ENCODE assay signal across 13 mouse cellular contexts in the genomic region with DNA sequence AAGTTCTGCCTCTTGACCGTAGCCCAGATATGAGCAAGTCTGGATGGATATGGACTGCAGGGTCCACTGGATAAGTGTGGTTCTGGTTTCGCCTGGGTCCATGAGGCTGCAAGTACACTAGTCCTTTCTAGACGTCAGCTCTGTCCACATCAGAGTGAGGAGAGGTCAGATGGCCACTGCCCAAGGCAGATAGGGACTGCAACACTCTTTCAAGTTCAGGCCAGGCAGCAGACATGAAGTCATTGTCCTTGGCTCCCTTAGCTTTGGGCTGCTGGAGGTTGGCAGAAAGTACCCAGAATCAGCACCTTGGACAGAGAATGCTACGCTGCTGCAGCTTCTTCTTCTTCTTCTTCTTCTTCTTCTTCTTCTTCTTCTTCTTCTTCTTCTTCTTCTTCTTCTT. TPM values are rescaled to one million over a fixed set of nuclear protein-coding genes. Genes with fewer than 3 reads are reported as not detected.
A peak's percentile ranks its signal among the peaks of the same experiment; 100 is the strongest.
DNase-seq lines count a peak whose midpoint lies in the region; ATAC-seq and TF ChIP-seq lines count a peak whose summit lies in the region.
"Had no signal": no experiment of that assay in that cellular context is flagged by ENCODE, and none has a peak within 500 bp of the region (broad histone marks: within the 10 kb centered on the region; RNA-seq: fewer than 3 reads in every experiment).

No protein-coding gene starts in this region.

- H3K79me2 ChIP-seq in MEL (ENCODE audit: control insufficient read depth, insufficient read depth, low read length, poor library complexity): no peaks in the 10 kb centered on the region

- no peak for TF ChIP-seq CTCF in MEL (IDR thresholded peaks at IDR 0.05 in 2 of 3, conservative IDR thresholded peaks at IDR 0.05 in 1 of 3; ENCODE audit: control insufficient read depth in 1 of 3, insufficient read depth in 1 of 3, low read depth in 2 of 3, low read length in 3 of 3, poor library complexity in 1 of 3, severe bottlenecking in 1 of 3)

- no peak for ATAC-seq in limb, embryonic 11.5 days (ENCODE audit: insufficient number of reproducible peaks, low FRiP score, low TSS enrichment, low read depth)

- DNase-seq in limb, embryonic 11.5 days (ENCODE audit: low spot score): peak; percentile 29
- no peak for DNase-seq in limb, embryonic 10.5 days (ENCODE audit: low spot score)
- DNase-seq in MEL (ENCODE audit: low read depth, low spot score): peak; percentile 69
- DNase-seq in adrenal gland, postnatal 14 days: peak; percentile 68
- DNase-seq in forelimb bud, embryonic 11.5 days (ENCODE audit: low read depth, low spot score): peak; percentile 37
- DNase-seq in layer of hippocampus, adult 8-10 months (ENCODE audit: low spot score in 2 of 2): no peak
- DNase-seq in frontal cortex, postnatal 14 days (ENCODE audit: low spot score in 2 of 2): no peak
- DNase-seq: gastrocnemius, adult 2 months; kidney, adult 8-10 months; thymus, postnatal 36 days had no signal

- no peaks in the 10 kb centered on the region for H3K4me1 ChIP-seq in limb, embryonic 11.5 days (ENCODE audit: control insufficient read depth, insufficient read depth, low read length)
- no peaks in the 10 kb centered on the region for H3K4me1 ChIP-seq in limb, embryonic 10.5 days
- no peaks in the 10 kb centered on the region for H3K4me1 ChIP-seq in MEL (ENCODE audit: control insufficient read depth in 1 of 2, insufficient read depth in 2 of 2, low read length in 2 of 2)
- H3K4me1 ChIP-seq: embryonic facial prominence, embryonic 12.5 days had no signal

- no peak overlapping the region for H3K4me3 ChIP-seq in limb, embryonic 11.5 days (ENCODE audit: low read depth, low read length)
- H3K4me3 ChIP-seq in limb, embryonic 10.5 days: no peak overlapping the region
- no peak overlapping the region for H3K4me3 ChIP-seq in MEL (ENCODE audit: control insufficient read depth in 1 of 2, insufficient read depth in 1 of 2, low read depth in 2 of 2, low read length in 2 of 2)
- H3K4me3 ChIP-seq: embryonic facial prominence, embryonic 12.5 days; gastrocnemius, adult 2 months had no signal

- TF ChIP-seq RAD21 in MEL (IDR thresholded peaks at IDR 0.05; ENCODE audit: low read depth, low read length): no peak

- no peak for TF ChIP-seq EP300 in MEL (IDR thresholded peaks at IDR 0.05; ENCODE audit: low read depth in 1 of 2, low read length in 2 of 2)

- H3K4me2 ChIP-seq in limb, embryonic 11.5 days (ENCODE audit: low read depth, severe bottlenecking): no peak overlapping the region
- H3K4me2 ChIP-seq: embryonic facial prominence, embryonic 12.5 days had no signal

- no peaks in the 10 kb centered on the region for H3K9me3 ChIP-seq in limb, embryonic 11.5 days (ENCODE audit: control insufficient read depth, low read length)
- H3K9me3 ChIP-seq in limb, embryonic 10.5 days (replicated peaks): no peaks in the 10 kb centered on the region
- no peaks in the 10 kb centered on the region for H3K9me3 ChIP-seq in MEL (replicated peaks; ENCODE audit: insufficient read depth, low read length)
- H3K9me3 ChIP-seq: embryonic facial prominence, embryonic 12.5 days had no signal

- no peaks in the 10 kb centered on the region for H3K36me3 ChIP-seq in limb, embryonic 11.5 days (ENCODE audit: control insufficient read depth, insufficient read depth, low read length)
- no peaks in the 10 kb centered on the region for H3K36me3 ChIP-seq in limb, embryonic 10.5 days
- H3K36me3 ChIP-seq in MEL (ENCODE audit: control insufficient read depth in 1 of 2, insufficient read depth in 2 of 2, low read length in 2 of 2): no peaks in the 10 kb centered on the region
- H3K36me3 ChIP-seq: embryonic facial prominence, embryonic 12.5 days had no signal

- H3K27ac ChIP-seq in limb, embryonic 11.5 days (replicated peaks; ENCODE audit: low read depth, low read length): no peak overlapping the region
- no peak overlapping the region for H3K27ac ChIP-seq in limb, embryonic 10.5 days
- H3K27ac ChIP-seq in MEL (ENCODE audit: control insufficient read depth, low read depth, low read length): no peak overlapping the region
- H3K27ac ChIP-seq: embryonic facial prominence, embryonic 12.5 days; gastrocnemius, adult 2 months; macrophage had no signal

- WGBS in limb, embryonic 11.5 days: 78% methylated on average over 4 of the region's 4 CpGs
- WGBS in limb, embryonic 10.5 days: 77% methylated on average over 4 of the region's 4 CpGs

- H3K9ac ChIP-seq in limb, embryonic 11.5 days (ENCODE audit: low read length): no peak overlapping the region
- H3K9ac ChIP-seq in MEL (ENCODE audit: control insufficient read depth, low read depth, low read length, poor library complexity, severe bottlenecking): no peak overlapping the region
- H3K9ac ChIP-seq: embryonic facial prominence, embryonic 12.5 days had no signal

- TF ChIP-seq POLR2A in MEL (IDR thresholded peaks at IDR 0.05; ENCODE audit: control insufficient read depth in 1 of 2, insufficient read depth in 1 of 2, low read depth in 1 of 2, low read length in 2 of 2, poor library complexity in 1 of 2): no peak

- H3K27me3 ChIP-seq in limb, embryonic 11.5 days (ENCODE audit: control insufficient read depth, insufficient read depth, low read length): no peaks in the 10 kb centered on the region
- no peaks in the 10 kb centered on the region for H3K27me3 ChIP-seq in limb, embryonic 10.5 days (ENCODE audit: low read depth, poor library complexity, severe bottlenecking)
- peaks cover 0 to 5% of the 10 kb centered on the region in 2 experiments; a peak in 3 of 4 replicates for H3K27me3 ChIP-seq in MEL (ENCODE audit: control insufficient read depth in 1 of 2, insufficient read depth in 2 of 2, low read length in 2 of 2)
- H3K27me3 ChIP-seq: embryonic facial prominence, embryonic 12.5 days had no signal

TF ChIP-seq in MEL, 35 proteins besides CTCF, POLR2A, EP300 and RAD21:
- TF ChIP-seq ZMIZ1 (IDR thresholded peaks at IDR 0.05; ENCODE audit: low read depth, low read length) (no peak), MXI1 (IDR thresholded peaks at IDR 0.05; ENCODE audit: low read depth, low read length) (no peak), E2F4 (IDR thresholded peaks at IDR 0.05; ENCODE audit: borderline replicate concordance, low read depth, low read length) (no peak), USF1 (IDR thresholded peaks at IDR 0.05; ENCODE audit: low read depth, low read length) (no peak), ZNF384 (IDR thresholded peaks at IDR 0.05; ENCODE audit: low read depth, low read length) (no peak), MEF2A (IDR thresholded peaks at IDR 0.05; ENCODE audit: extremely low read depth, insufficient replicate concordance, low read depth, low read length, poor library complexity, severe bottlenecking) (no peak), CHD1 (IDR thresholded peaks at IDR 0.05; ENCODE audit: low read depth, low read length) (no peak), NELFE (IDR thresholded peaks at IDR 0.05; ENCODE audit: low read depth, low read length) (no peak)
TF ChIP-seq in MEL: peak in this region for 0.

RNA-seq across cellular contexts. Expression of a gene that starts 19.0 kb away (rescaled TPM):
- polyA plus RNA-seq in limb, embryonic 11.5 days (2014; fragmentation: Nextera tagmentation; extraction: Ambion mirVana): 0.07 TPM in 1 of 2 replicates, not detected in the other
- polyA plus RNA-seq in limb, embryonic 10.5 days (2016; fragmentation: Nextera tagmentation; extraction: Ambion mirVana): not detected in 2 replicates
- total RNA-seq in MEL (2012; rRNA removed): 0.04 TPM in 1 of 2 replicates, not detected in the other
- not detected for polyA plus RNA-seq in MEL (2012; ENCODE audit: insufficient read depth in 1 of 2, insufficient read length in 2 of 2, low read depth in 1 of 2, low replicate concordance in 2 of 2, missing spikeins in 1 of 2)
- total RNA-seq in adrenal gland, postnatal 14 days (2021): 1.3 and 1.4 TPM in 2 replicates
- total RNA-seq in layer of hippocampus, adult 8-10 months (2022): 10 to 100 TPM; 30.7 to 42.1 (median 36.4) TPM
- total RNA-seq: gastrocnemius, adult 2 months had no signal
- polyA plus RNA-seq: macrophage had no signal

RNA-seq across cellular contexts. Expression of a gene that starts 49.9 kb away (rescaled TPM):
- 0.05 TPM in 1 of 2 replicates, not detected in the other for polyA plus RNA-seq in limb, embryonic 11.5 days (2014; fragmentation: Nextera tagmentation; extraction: Ambion mirVana)
- polyA plus RNA-seq in limb, embryonic 10.5 days (2016; fragmentation: Nextera tagmentation; extraction: Ambion mirVana): 0.04 TPM in 2 replicates
- total RNA-seq in MEL (2012; rRNA removed): not detected in 2 replicates
- under 1 TPM in 1 of 2 experiments, not detected in 1; 0.10 TPM for polyA plus RNA-seq in MEL (2012; ENCODE audit: insufficient read depth in 1 of 2, insufficient read length in 2 of 2, low read depth in 1 of 2, low replicate concordance in 2 of 2, missing spikeins in 1 of 2)
- 0.59 and 1.1 TPM in 2 replicates for total RNA-seq in adrenal gland, postnatal 14 days (2021)
- 10 to 100 TPM; 12.3 to 18.3 (median 13.7) TPM for total RNA-seq in layer of hippocampus, adult 8-10 months (2022)
- total RNA-seq: gastrocnemius, adult 2 months; heart, postnatal 36 days had no signal
- polyA plus RNA-seq: macrophage had no signal

Comparison
In these comparisons a context has a peak if more than half of its experiments do, and no peak if none do; other contexts are left out.
1. DNase-seq: peak in limb, embryonic 11.5 days (single experiment), MEL (single experiment), adrenal gland, postnatal 14 days (single experiment) and forelimb bud, embryonic 11.5 days (single experiment); none in limb, embryonic 10.5 days (single experiment), layer of hippocampus, adult 8-10 months (0 of 2) and frontal cortex, postnatal 14 days (0 of 2).
2. RNA of a gene that starts 19.0 kb away (total RNA-seq): 30.7 to 42.1 TPM in layer of hippocampus, adult 8-10 months; 1.3 to 1.4 TPM in adrenal gland, postnatal 14 days and 0.04 TPM in MEL; every median in the first group is over 10 times any median in the second.